Mouse (Mus musculus) forebrain, embryonic 12.5 days (tissue): ENCODE measurements around the gene Mroh2a. TPM values are rescaled to one million over a fixed set of nuclear protein-coding genes. Genes with fewer than 3 reads are reported as not detected.
A peak's percentile ranks its signal among the peaks of the same experiment; 100 is the strongest.

ENCODE experiments used
- ATAC-seq: fragments of 200-750 bp; cut with Nextera tagmentation; 2 replicates; pipeline ENCODE4 v1.8.0; 2017; ENCODE audit warnings: moderate TSS enrichment; ENCODE audit not compliant: low FRiP score
- H3K27ac ChIP-seq: fragments of 300-500 bp; sonication (generic); 2 replicates; pipeline ENCODE4 v1.5.1; 2016; ENCODE audit warnings: mild to moderate bottlenecking
- H3K27me3 ChIP-seq: fragments of 300-500 bp; sonication (generic); 2 replicates; pipeline ENCODE4 v1.6.1; 2016; ENCODE audit warnings: mild to moderate bottlenecking
- H3K36me3 ChIP-seq: fragments of 300-500 bp; sonication (generic); replicated peaks from 2 replicates; pipeline ENCODE4 v1.6.1; 2016; ENCODE audit warnings: mild to moderate bottlenecking
- H3K4me1 ChIP-seq: fragments of 300-500 bp; sonication (generic); 2 replicates; pipeline ENCODE4 v1.6.1; 2016
- H3K4me2 ChIP-seq: fragments of 300-500 bp; sonication (generic); 2 replicates; pipeline ENCODE4 v1.6.1; 2016; ENCODE audit warnings: mild to moderate bottlenecking, moderate library complexity
- H3K4me3 ChIP-seq: fragments of 300-500 bp; sonication (generic); replicated peaks from 2 replicates; pipeline ENCODE4 v1.5.1; 2016; ENCODE audit warnings: mild to moderate bottlenecking
- H3K9ac ChIP-seq: fragments of 300-500 bp; sonication (generic); 2 replicates; pipeline ENCODE4 v1.6.1; 2016; ENCODE audit warnings: mild to moderate bottlenecking
- H3K9me3 ChIP-seq: fragments of 300-500 bp; sonication (generic); 2 replicates; pipeline ENCODE4 v1.6.1; 2016
- WGBS: fragments of 180-500 bp; shearing (Covaris S2); methylation state at CpG from one replicate; pipeline ENCODE4 v1.1.7; 2016; 5-methylcytosine and 5-hydroxymethylcytosine counted together
- polyA plus RNA-seq: library from polyadenylated mRNA; unstranded; fragments of >200 nt; fragmentation: Nextera tagmentation; extraction: Ambion mirVana; gene quantifications from 2 replicates; pipeline ENCODE4 v1.2.1, GENCODE M21; 2016

Mroh2a gene
- polyA plus RNA-seq, 1 experiment from 2014 or later: 1.4 TPM

DNA sequence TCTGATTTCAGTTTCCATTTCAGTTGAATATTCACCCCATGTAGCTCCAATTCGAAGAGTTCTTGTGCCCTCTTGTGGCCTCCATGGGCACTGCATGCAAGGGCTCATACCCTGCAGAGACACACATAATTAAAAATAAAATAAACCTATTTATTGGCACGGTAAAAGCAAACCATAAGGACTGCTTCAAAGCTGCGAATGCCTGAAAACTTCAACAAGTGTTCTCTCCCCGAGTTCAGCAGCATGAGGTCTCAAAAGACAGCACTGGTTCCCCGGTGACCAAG is 60.9 kb downstream of the Mroh2a start:
- ATAC-seq: peak; percentile 0; the same call in 1 of the 2 replicates
- no peak overlapping the region for H3K4me3 ChIP-seq
- H3K4me1 ChIP-seq: no peaks in the 10 kb centered on the region
- no peak overlapping the region for H3K27ac ChIP-seq
- no peak overlapping the region for H3K9ac ChIP-seq
- WGBS: 38% methylated on average over 5 of the region's 5 CpGs
- H3K27me3 ChIP-seq: no peaks in the 10 kb centered on the region
- no peak overlapping the region for H3K4me2 ChIP-seq
- H3K9me3 ChIP-seq: peaks cover 88% of the 10 kb centered on the region
- H3K36me3 ChIP-seq: no peaks in the 10 kb centered on the region

DNA sequence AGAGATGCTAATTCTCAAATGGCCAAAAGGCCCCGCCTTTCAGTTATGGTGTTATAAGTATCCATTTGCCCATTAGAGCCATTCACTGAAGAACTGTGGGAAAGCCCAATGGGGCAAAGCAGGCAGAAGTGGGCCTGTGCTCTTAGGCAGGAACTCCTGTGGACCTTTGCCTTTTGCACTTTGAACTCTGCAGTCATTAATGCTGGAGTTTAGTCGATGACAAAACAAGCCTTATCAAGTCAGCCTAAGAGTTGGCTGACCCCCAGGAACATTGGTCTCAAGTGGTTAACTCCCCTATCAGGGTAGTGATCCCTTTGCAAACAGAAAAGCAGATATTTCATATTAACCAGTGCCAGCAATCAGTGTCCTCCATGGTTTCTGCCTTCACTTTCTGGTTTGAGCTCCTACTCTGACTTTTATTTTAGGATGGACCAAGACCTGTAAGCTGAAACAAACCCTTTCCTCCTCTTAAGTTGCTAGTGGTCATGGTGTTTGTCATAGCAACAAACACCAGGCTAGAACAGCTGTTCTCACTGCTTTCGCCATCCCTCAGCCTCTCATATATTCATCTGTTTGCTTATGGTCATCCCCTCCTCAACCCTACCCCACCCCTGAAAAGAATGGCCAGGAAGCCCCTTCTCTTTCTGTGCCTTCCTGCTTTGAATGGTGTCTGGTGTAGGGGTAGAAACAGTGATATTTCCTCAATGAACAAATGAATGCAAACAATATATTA is 61.4 kb downstream of the Mroh2a start:
- H3K36me3 ChIP-seq: no peaks in the 10 kb centered on the region
- peaks cover 83% of the 10 kb centered on the region for H3K9me3 ChIP-seq
- no peak overlapping the region for H3K27ac ChIP-seq
- H3K9ac ChIP-seq: no peak overlapping the region
- no peak overlapping the region for H3K4me2 ChIP-seq
- no peak for ATAC-seq
- H3K27me3 ChIP-seq: no peaks in the 10 kb centered on the region
- WGBS: 43% methylated on average over 3 of the region's 3 CpGs
- no peaks in the 10 kb centered on the region for H3K4me1 ChIP-seq
- no peak overlapping the region for H3K4me3 ChIP-seq

DNA sequence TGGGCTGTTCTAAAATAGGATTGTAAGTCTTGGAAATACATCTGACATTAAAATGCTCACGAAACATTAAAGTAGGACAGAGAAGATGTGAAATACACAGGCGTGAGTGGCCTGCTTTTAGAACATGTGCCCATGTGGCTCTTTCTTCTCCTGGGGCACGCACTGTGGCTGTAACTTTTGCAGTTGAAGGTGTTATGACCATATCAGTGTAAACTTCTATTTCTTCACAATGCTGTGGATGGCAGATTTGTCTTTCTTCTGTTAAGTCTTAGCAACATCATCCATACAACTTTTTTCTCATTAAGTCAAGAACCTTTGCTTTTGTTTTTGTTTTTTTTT is 62.0 kb downstream of the Mroh2a start:
- 74% methylated on average over 3 of the region's 3 CpGs for WGBS
- Histone ChIP-seq H3K27me3 (no peaks in the 10 kb centered on the region), H3K4me1 (no peaks in the 10 kb centered on the region), H3K9ac (no peak overlapping the region), H3K4me3 (no peak overlapping the region), H3K9me3 (peaks cover 77% of the 10 kb centered on the region), H3K4me2 (no peak overlapping the region), H3K27ac (no peak overlapping the region), H3K36me3 (no peaks in the 10 kb centered on the region)
- ATAC-seq: no peak

DNA sequence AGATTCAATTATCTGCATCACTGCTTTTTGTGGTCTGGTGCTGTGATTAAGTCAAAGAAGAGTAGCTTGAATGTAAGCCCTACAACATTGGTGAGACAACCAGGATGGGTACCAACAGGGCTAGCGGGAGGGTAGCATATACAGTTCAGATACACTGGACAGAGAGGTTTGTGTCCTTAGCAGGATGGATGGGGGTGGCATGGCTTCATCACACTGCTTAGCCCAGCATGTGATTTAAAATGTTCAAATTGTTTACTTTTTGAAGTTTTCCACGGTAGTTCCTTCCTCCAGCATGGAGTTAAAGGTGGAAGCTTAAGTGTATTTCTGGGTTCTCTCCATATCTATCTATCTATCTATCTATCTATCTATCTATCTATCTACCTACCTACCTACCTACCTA is 62.4 kb downstream of the Mroh2a start:
- H3K4me2 ChIP-seq: no peak overlapping the region
- H3K27me3 ChIP-seq: no peaks in the 10 kb centered on the region
- WGBS: 43% methylated on average over 2 of the region's 2 CpGs
- peaks cover 73% of the 10 kb centered on the region for H3K9me3 ChIP-seq
- H3K36me3 ChIP-seq: no peaks in the 10 kb centered on the region
- H3K9ac ChIP-seq: no peak overlapping the region
- H3K4me3 ChIP-seq: no peak overlapping the region
- H3K4me1 ChIP-seq: no peaks in the 10 kb centered on the region
- ATAC-seq: no peak
- no peak overlapping the region for H3K27ac ChIP-seq

DNA sequence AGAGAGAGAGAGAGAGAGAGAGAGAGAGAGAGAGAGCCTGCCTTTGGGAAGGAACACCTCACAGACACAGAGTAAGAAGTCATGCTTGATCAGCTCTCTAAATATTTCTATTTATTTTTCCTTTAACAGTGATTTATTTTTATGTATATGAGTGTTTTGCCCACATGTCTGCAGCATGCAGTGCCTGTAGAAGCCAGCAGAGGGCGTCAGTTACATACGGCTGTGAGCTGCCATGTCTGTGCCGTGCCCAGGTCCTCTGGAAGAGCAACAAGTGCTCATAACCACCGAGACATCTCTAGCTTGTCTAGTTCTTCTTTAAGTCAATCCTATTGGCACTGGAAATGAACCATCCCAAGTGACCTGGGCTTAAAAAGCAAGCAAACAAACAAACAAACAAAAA is 63.1 kb downstream of the Mroh2a start:
- H3K9me3 ChIP-seq: peaks cover 71% of the 10 kb centered on the region
- 43% methylated on average over 4 of the region's 4 CpGs for WGBS
- no peak overlapping the region for H3K4me2 ChIP-seq
- no peak overlapping the region for H3K9ac ChIP-seq
- H3K27me3 ChIP-seq: no peaks in the 10 kb centered on the region
- no peaks in the 10 kb centered on the region for H3K4me1 ChIP-seq
- H3K27ac ChIP-seq: no peak overlapping the region
- H3K36me3 ChIP-seq: no peaks in the 10 kb centered on the region
- ATAC-seq: no peak
- no peak overlapping the region for H3K4me3 ChIP-seq

DNA sequence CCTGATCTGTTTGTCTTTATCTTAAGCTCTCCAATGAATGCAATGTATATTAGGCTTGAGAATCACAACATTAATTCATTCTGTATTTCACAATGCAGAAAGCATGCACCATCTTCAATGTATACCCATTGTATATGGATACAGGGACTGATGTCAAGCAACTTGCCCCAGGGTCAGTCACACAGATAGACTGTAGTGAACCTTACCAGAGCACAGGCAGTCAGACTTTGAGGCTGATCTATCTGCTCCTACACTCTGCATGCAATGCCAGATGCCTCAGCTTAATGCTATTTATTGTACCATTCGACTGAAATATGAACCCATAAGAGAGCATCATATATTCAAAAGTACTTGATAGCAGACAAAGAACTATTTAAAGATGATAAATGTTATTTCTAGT is 63.7 kb downstream of the Mroh2a start:
- WGBS: 74% methylated on average over 1 of the region's 1 CpGs
- no peak overlapping the region for H3K4me2 ChIP-seq
- H3K27me3 ChIP-seq: no peaks in the 10 kb centered on the region
- no peak for ATAC-seq
- no peaks in the 10 kb centered on the region for H3K36me3 ChIP-seq
- no peak overlapping the region for H3K4me3 ChIP-seq
- no peak overlapping the region for H3K27ac ChIP-seq
- H3K9me3 ChIP-seq: peaks cover 70% of the 10 kb centered on the region
- H3K9ac ChIP-seq: no peak overlapping the region
- no peaks in the 10 kb centered on the region for H3K4me1 ChIP-seq

DNA sequence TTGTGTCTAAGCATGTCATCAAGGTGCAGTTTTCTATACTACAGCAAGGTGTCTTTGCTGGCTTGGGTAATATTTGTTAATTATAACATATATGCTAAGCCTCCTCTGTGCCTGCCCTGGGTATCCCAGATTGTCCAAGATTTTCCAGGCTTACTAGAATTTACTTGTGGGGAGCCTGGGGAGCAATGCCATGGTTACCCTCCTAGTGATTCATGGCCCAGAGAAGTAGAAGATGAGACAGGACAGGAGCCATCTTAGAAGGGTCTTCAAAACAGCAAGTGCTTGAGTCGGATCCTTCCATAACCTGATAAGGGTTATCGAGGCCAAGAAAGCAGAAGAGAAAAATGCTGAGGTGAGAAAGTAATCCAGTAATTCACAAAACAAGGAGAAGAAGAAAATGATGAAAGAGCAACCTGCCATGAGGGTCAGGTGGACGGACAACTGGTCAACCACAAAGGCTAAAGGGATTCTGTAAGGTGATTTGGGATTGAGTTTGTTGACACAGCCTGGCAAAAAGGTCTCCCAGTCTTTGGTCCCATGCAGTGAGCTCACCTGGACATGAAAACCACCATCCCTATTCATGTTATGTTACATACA is 64.7 kb downstream of the Mroh2a start:
- Histone ChIP-seq H3K27ac (no peak overlapping the region), H3K9me3 (peaks cover 70% of the 10 kb centered on the region), H3K4me3 (no peak overlapping the region), H3K27me3 (no peaks in the 10 kb centered on the region), H3K4me1 (no peaks in the 10 kb centered on the region), H3K9ac (no peak overlapping the region), H3K36me3 (no peaks in the 10 kb centered on the region), H3K4me2 (no peak overlapping the region)
- 63% methylated on average over 3 of the region's 3 CpGs for WGBS
- ATAC-seq: no peak

DNA sequence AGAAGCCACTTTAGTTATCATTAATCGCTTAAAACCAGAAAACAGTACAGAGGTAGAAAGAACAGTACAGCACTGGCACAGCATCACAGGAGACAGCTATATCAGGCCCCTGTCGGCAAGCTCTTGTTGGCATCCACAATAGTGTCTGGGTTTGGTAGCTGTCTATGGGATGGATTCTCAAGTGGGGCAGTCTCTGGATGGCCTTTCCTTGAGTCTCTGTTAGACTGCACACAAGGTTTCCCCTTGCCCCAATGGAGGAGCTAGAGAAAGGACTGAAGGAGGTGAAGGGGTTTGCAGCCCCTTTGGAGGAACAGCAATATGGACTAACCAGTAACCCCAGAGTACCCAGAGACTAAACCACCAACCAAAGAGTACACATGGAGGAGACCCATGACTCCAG is 65.3 kb downstream of the Mroh2a start:
- 56% methylated on average over 2 of the region's 2 CpGs for WGBS
- Histone ChIP-seq H3K4me1 (no peaks in the 10 kb centered on the region), H3K9me3 (peaks cover 68% of the 10 kb centered on the region)

DNA sequence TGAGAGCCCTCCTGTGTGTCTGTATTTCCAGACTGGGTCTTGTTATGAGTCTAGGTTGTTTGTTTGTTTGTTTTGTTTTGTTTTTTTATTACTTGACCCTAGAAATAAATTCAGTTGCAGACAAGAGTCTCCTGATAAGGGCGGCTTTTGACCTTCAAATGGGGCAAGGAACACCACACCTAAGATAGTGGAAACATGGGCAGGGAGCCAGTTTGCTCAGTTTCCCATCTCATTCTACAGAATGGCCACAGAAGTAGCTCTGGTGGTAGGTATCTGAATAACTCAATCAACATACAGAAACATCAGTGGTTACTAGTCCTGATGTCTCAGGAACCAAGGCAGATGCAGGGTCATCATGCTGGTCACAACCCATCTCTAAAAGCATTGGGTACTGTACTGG is 67.9 kb downstream of the Mroh2a start:
- Histone ChIP-seq H3K9me3 (peaks cover 69% of the 10 kb centered on the region), H3K9ac (no peak overlapping the region), H3K27ac (no peak overlapping the region), H3K4me3 (no peak overlapping the region), H3K36me3 (no peaks in the 10 kb centered on the region), H3K4me1 (no peaks in the 10 kb centered on the region), H3K27me3 (no peaks in the 10 kb centered on the region), H3K4me2 (no peak overlapping the region)
- WGBS: 15% methylated on average over 1 of the region's 1 CpGs
- no peak for ATAC-seq

More for the DNA sequence above, 65.3 kb downstream of the Mroh2a start:
- Histone ChIP-seq H3K4me2 (no peak overlapping the region), H3K4me3 (no peak overlapping the region), H3K9ac (no peak overlapping the region), H3K27ac (no peak overlapping the region), H3K27me3 (no peaks in the 10 kb centered on the region), H3K36me3 (no peaks in the 10 kb centered on the region)
- no peak for ATAC-seq

DNA sequence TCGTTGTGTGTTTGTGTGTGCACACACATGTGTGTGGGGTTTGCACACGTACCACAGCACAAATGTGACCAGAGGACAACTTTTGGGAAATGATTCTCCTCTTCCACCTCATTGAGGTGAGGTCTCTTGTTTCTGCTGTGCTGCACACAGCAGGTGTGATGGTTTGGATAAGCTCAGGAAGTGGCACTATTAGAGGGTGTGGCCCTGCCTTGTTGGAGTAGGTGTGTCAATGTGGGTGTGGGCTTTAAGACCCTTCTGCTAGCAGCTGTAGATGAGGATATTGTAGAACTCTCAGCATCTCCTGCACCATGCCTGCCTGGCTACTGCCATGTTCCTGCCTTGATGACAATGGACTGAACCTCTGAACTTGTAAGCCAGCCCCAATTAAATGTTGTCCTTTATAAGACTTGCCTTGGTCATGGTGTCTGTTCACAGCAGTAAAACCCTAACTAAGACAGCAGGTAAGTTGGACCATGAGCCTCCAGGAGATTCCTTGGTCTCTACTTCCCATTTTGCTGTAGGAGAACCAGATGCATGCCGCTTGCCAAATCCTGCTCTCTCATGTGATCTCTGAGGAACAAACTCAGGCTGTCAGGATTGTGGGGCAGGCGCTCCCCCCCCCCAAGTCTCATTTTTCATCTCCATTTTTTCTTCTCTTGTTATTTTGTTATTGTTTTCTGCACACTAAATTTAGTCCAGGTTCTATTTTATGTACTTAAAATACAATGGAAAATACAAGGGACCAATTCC is 69.6 kb downstream of the Mroh2a start:
- no peak overlapping the region for H3K4me3 ChIP-seq
- H3K36me3 ChIP-seq: no peaks in the 10 kb centered on the region
- no peak overlapping the region for H3K27ac ChIP-seq
- ATAC-seq: no peak
- H3K4me1 ChIP-seq: no peaks in the 10 kb centered on the region
- no peaks in the 10 kb centered on the region for H3K27me3 ChIP-seq
- no peak overlapping the region for H3K9ac ChIP-seq
- WGBS: 76% methylated on average over 4 of the region's 4 CpGs
- peaks cover 73% of the 10 kb centered on the region for H3K9me3 ChIP-seq
- H3K4me2 ChIP-seq: no peak overlapping the region

DNA sequence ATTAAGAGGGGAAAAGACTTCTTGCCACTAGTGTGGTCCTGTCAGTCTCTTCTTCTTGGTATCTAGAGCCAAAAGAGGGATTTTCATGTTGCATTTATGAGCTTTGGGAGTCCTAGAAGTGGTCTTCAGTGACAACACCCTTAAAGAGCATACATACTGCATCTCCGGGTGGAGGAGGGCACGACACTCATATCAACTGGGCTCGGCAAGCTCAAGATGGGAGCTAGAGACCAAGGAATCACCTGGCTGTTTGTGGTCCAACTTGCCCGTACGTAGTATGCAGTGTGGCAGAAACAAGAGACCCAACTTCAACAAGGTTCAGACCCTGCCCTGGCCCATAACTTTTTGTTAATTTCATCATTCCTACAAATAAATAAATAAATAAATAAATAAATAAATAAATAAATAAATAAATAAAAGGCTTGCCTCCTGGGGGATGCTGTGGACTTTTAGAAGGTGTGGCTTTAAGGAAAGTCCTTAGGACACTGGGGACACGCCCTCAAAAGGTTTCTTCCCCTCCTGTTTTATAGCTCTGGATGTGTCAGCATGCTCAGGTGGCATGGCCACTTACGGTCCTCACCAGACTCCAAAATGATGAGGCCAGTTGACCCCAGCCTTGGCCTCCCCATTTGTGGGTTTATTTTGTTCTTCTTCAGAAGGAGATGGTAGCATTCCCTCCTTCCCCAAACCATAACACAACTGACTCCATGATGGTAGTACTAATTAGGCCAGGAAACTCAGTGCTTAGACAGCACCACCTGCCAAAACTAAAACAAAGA is 70.9 kb downstream of the Mroh2a start:
- no peaks in the 10 kb centered on the region for H3K36me3 ChIP-seq
- no peaks in the 10 kb centered on the region for H3K4me1 ChIP-seq
- no peak overlapping the region for H3K4me3 ChIP-seq
- no peak overlapping the region for H3K4me2 ChIP-seq
- ATAC-seq: no peak
- 65% methylated on average over 7 of the region's 7 CpGs for WGBS
- H3K9ac ChIP-seq: no peak overlapping the region
- H3K27ac ChIP-seq: no peak overlapping the region
- peaks cover 77% of the 10 kb centered on the region for H3K9me3 ChIP-seq
- no peaks in the 10 kb centered on the region for H3K27me3 ChIP-seq

DNA sequence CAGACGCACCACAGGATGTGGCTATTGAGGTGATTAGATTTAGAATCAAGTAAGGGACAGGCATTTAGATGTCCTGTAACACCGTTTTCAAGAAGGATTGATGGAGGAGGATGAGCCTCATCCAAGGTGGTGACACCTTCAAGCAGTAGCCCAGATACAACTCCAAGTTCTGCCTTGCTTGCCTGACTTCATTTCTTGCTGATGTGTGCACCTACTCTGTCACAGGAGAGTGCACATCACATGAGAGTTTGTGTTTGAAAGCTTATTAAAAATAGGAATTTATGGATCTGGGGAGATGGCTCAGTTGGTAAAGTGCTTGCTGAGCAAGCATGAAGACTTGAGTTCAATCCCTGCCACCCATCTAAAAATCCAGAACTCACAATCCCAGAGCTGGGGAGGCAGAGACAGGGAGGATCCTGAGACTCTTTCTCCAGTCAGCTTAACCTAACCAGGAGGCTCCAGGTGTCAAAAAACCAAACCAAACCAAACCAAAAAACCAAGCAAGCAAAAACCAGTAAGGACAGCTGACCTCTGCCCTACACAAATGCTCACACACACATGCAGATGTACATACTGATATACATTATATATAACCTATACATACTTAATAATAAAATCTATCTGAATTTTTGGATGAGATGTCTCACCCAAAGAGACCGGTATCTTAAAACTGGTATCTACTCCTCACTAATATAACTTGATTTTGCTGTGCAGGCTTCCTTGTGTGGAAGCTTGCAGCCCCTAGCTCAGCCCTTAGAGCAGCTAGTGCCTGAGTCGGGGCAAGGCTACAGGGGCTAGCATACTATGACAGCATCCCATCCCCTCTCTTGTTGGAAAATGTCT is 72.1 kb downstream of the Mroh2a start:
- Histone ChIP-seq H3K36me3 (no peaks in the 10 kb centered on the region), H3K27me3 (no peaks in the 10 kb centered on the region), H3K4me2 (no peak overlapping the region), H3K4me3 (no peak overlapping the region), H3K9ac (no peak overlapping the region), H3K4me1 (no peaks in the 10 kb centered on the region), H3K27ac (no peak overlapping the region), H3K9me3 (peaks cover 86% of the 10 kb centered on the region)
- WGBS: 63% methylated on average over 4 of the region's 4 CpGs
- ATAC-seq: no peak
